ENCODE assay signal across 17 mouse cellular contexts in genomic region chr8:47967045-47967920, GRCm38 (mm10). TPM values are rescaled to one million over a fixed set of nuclear protein-coding genes. Genes with fewer than 3 reads are reported as not detected.
DNase-seq lines count a peak whose midpoint lies in the region; ATAC-seq and TF ChIP-seq lines count a peak whose summit lies in the region.
"Had no signal": no experiment of that assay in that cellular context is flagged by ENCODE, and none has a peak within 500 bp of the region (broad histone marks: within the 10 kb centered on the region; RNA-seq: fewer than 3 reads in every experiment).

No protein-coding gene starts in this region.

- WGBS in hindbrain, embryonic 16.5 days = 58% methylated on average over 20 of the region's 20 CpGs
- WGBS in hindbrain, embryonic 11.5 days = 78% methylated on average over 20 of the region's 20 CpGs
- 72% methylated on average over 20 of the region's 20 CpGs for WGBS in embryonic facial prominence, embryonic 10.5 days
- 73% methylated on average over 20 of the region's 20 CpGs for WGBS in forebrain, embryonic 13.5 days

- H3K9me3 ChIP-seq in hindbrain, embryonic 16.5 days (ENCODE audit: control insufficient read depth, low read length) = no peaks in the 10 kb centered on the region
- no peaks in the 10 kb centered on the region for H3K9me3 ChIP-seq in hindbrain, embryonic 11.5 days (ENCODE audit: control insufficient read depth, low read length)
- no peaks in the 10 kb centered on the region for H3K9me3 ChIP-seq in embryonic facial prominence, embryonic 10.5 days
- no peaks in the 10 kb centered on the region for H3K9me3 ChIP-seq in forebrain, embryonic 13.5 days (replicated peaks)
- H3K9me3 ChIP-seq: G1E; limb, embryonic 15.5 days; midbrain, embryonic 13.5 days had no signal

- no peak overlapping the region; the same call in 1 of the 2 replicates for H3K9ac ChIP-seq in hindbrain, embryonic 16.5 days (ENCODE audit: low read depth, low read length)
- H3K9ac ChIP-seq in hindbrain, embryonic 11.5 days (ENCODE audit: low read depth, low read length) = no peak overlapping the region
- H3K9ac ChIP-seq in forebrain, embryonic 13.5 days = no peak overlapping the region
- H3K9ac ChIP-seq: limb, embryonic 15.5 days; midbrain, embryonic 13.5 days had no signal

- TF ChIP-seq CTCF in left cerebral cortex, adult 2 months (IDR thresholded peaks at IDR 0.05) = no peak

- no peak overlapping the region for H3K4me3 ChIP-seq in hindbrain, embryonic 16.5 days (ENCODE audit: low read length)
- H3K4me3 ChIP-seq in hindbrain, embryonic 11.5 days (ENCODE audit: low read depth, low read length) = no peak overlapping the region
- no peak overlapping the region for H3K4me3 ChIP-seq in embryonic facial prominence, embryonic 10.5 days
- H3K4me3 ChIP-seq in left cerebral cortex, adult 2 months = no peak overlapping the region
- H3K4me3 ChIP-seq in forebrain, embryonic 13.5 days = no peak overlapping the region
- H3K4me3 ChIP-seq: limb, embryonic 15.5 days; midbrain, embryonic 13.5 days had no signal

- no peak for DNase-seq in hindbrain, embryonic 11.5 days (ENCODE audit: low spot score)
- no peak for DNase-seq in embryonic facial prominence, embryonic 10.5 days (ENCODE audit: low spot score)
- peak; percentile 73 for DNase-seq in kidney, adult 18-20 months
- DNase-seq in kidney, postnatal 14 days = peak; percentile 78
- DNase-seq in left cerebral cortex, adult 2 months (ENCODE audit: extremely low spot score in 1 of 2, low spot score in 2 of 2) = no peak
- DNase-seq: adrenal gland, adult 8-10 months; cerebellum, adult 11-12 months; lung, adult 18-20 months; right cerebral cortex, postnatal 25 days had no signal

- H3K27me3 ChIP-seq in hindbrain, embryonic 16.5 days (replicated peaks; ENCODE audit: control insufficient read depth, insufficient read depth, low read length) = no peaks in the 10 kb centered on the region
- H3K27me3 ChIP-seq in hindbrain, embryonic 11.5 days (ENCODE audit: control insufficient read depth, insufficient read depth, low read length) = no peaks in the 10 kb centered on the region
- H3K27me3 ChIP-seq in embryonic facial prominence, embryonic 10.5 days (replicated peaks; ENCODE audit: low read depth, poor library complexity, severe bottlenecking) = no peaks in the 10 kb centered on the region
- no peaks in the 10 kb centered on the region for H3K27me3 ChIP-seq in forebrain, embryonic 13.5 days
- H3K27me3 ChIP-seq: limb, embryonic 15.5 days; midbrain, embryonic 13.5 days had no signal

- peaks cover 7% of the 10 kb centered on the region for H3K4me1 ChIP-seq in hindbrain, embryonic 16.5 days (ENCODE audit: control insufficient read depth, insufficient read depth, low read depth, low read length)
- H3K4me1 ChIP-seq in hindbrain, embryonic 11.5 days (replicated peaks; ENCODE audit: control insufficient read depth, insufficient read depth, low read length) = no peaks in the 10 kb centered on the region
- H3K4me1 ChIP-seq in embryonic facial prominence, embryonic 10.5 days = peaks cover 21% of the 10 kb centered on the region
- H3K4me1 ChIP-seq in forebrain, embryonic 13.5 days = peaks cover 12% of the 10 kb centered on the region

- H3K27ac ChIP-seq in hindbrain, embryonic 16.5 days (ENCODE audit: low read depth, low read length) = no peak overlapping the region
- H3K27ac ChIP-seq in hindbrain, embryonic 11.5 days (ENCODE audit: low read depth, low read length) = no peak overlapping the region
- peak overlapping the region; percentile 19; the same call in 1 of the 2 replicates for H3K27ac ChIP-seq in embryonic facial prominence, embryonic 10.5 days (replicated peaks)
- no peak overlapping the region for H3K27ac ChIP-seq in left cerebral cortex, adult 2 months
- H3K27ac ChIP-seq in forebrain, embryonic 13.5 days = no peak overlapping the region
- H3K27ac ChIP-seq: limb, embryonic 15.5 days; macrophage; midbrain, embryonic 13.5 days had no signal

- H3K4me2 ChIP-seq in hindbrain, embryonic 16.5 days (ENCODE audit: low read length) = peak overlapping the region; percentile 8; the same call in 1 of the 2 replicates
- no peak overlapping the region for H3K4me2 ChIP-seq in hindbrain, embryonic 11.5 days (replicated peaks; ENCODE audit: low read depth, low read length)
- no peak overlapping the region for H3K4me2 ChIP-seq in forebrain, embryonic 13.5 days
- H3K4me2 ChIP-seq: limb, embryonic 15.5 days; midbrain, embryonic 13.5 days had no signal

- intact Hi-C loops in left cerebral cortex, adult 2 months (cut with DNase I) = no loop called here

- no peaks in the 10 kb centered on the region for H3K36me3 ChIP-seq in hindbrain, embryonic 16.5 days (ENCODE audit: control insufficient read depth, insufficient read depth, low read length)
- no peaks in the 10 kb centered on the region for H3K36me3 ChIP-seq in hindbrain, embryonic 11.5 days (ENCODE audit: control insufficient read depth, insufficient read depth, low read length)
- H3K36me3 ChIP-seq in embryonic facial prominence, embryonic 10.5 days (replicated peaks) = peaks cover 10% of the 10 kb centered on the region
- H3K36me3 ChIP-seq in forebrain, embryonic 13.5 days (ENCODE audit: poor library complexity, severe bottlenecking) = no peaks in the 10 kb centered on the region
- H3K36me3 ChIP-seq: midbrain, embryonic 13.5 days had no signal

- ATAC-seq in hindbrain, embryonic 16.5 days = peak; percentile 32; the same call in 1 of the 2 replicates
- ATAC-seq in hindbrain, embryonic 11.5 days (ENCODE audit: low FRiP score) = no peak
- ATAC-seq in forebrain, embryonic 13.5 days = no peak
- ATAC-seq: forebrain, embryonic 14.5 days; intestine, embryonic 16.5 days; midbrain, embryonic 13.5 days had no signal

RNA-seq across cellular contexts. Expression of gene Wwc2, which starts 23.4 kb away (rescaled TPM):
- polyA plus RNA-seq in hindbrain, embryonic 16.5 days (2015; fragmentation: Nextera tagmentation; extraction: Ambion mirVana) = 5.4 and 5.8 TPM in 2 replicates
- polyA plus RNA-seq in hindbrain, embryonic 11.5 days (2014; fragmentation: Nextera tagmentation; extraction: Ambion mirVana) = 8.6 and 10.0 TPM in 2 replicates
- 10.6 and 11.1 TPM in 2 replicates for polyA plus RNA-seq in embryonic facial prominence, embryonic 10.5 days (2016; fragmentation: Nextera tagmentation; extraction: Ambion mirVana)
- 10 to 100 TPM; 24.4 to 24.8 TPM for total RNA-seq in left cerebral cortex, adult 2 months (2021)
- 3.5 and 4.1 TPM in 2 replicates for polyA plus RNA-seq in forebrain, embryonic 13.5 days (2015; fragmentation: Nextera tagmentation; extraction: Ambion mirVana)

Comparison
In these comparisons a context has a peak if more than half of its experiments do, and no peak if none do; other contexts are left out.
1. DNase-seq: peak in kidney, adult 18-20 months (single experiment) and kidney, postnatal 14 days (single experiment); none in hindbrain, embryonic 11.5 days (single experiment), embryonic facial prominence, embryonic 10.5 days (single experiment) and left cerebral cortex, adult 2 months (0 of 2).